Mouse (Mus musculus) MEL (cell line): ENCODE measurements around the gene Dpy19l1. TPM values are rescaled to one million over a fixed set of nuclear protein-coding genes. Genes with fewer than 3 reads are reported as not detected.

Source experiments
- DNase-seq: peaks from one replicate; pipeline ENCODE4 v3.0.0; 2011; ENCODE audit warnings: low read depth, low spot score
- H3K27ac ChIP-seq: 2 replicates; pipeline ENCODE4 v1.5.1; 2012; ENCODE audit warnings: low read depth, mild to moderate bottlenecking, control low read depth, low read length, moderate library complexity; ENCODE audit not compliant: control insufficient read depth
- H3K27me3 ChIP-seq, 2 experiments: fragments of 150-350 bp in 1 of 2; sonication (generic) in 1 of 2; 2 replicates each; pipeline ENCODE4 v1.6.1; 2012; ENCODE audit warnings: low read length in 2 of 2, mild to moderate bottlenecking in 2 of 2, improper control_type of control experiment in 1 of 2, moderate library complexity in 1 of 2; ENCODE audit not compliant: insufficient read depth in 2 of 2, control insufficient read depth in 1 of 2
- H3K36me3 ChIP-seq, 2 experiments: 2 replicates each; pipeline ENCODE4 v1.6.1; 2012 to 2014; ENCODE audit warnings: low read length in 2 of 2, improper control_type of control experiment in 1 of 2, inconsistent platforms in 1 of 2, mild to moderate bottlenecking in 1 of 2; ENCODE audit not compliant: insufficient read depth in 2 of 2, control insufficient read depth in 1 of 2
- H3K4me1 ChIP-seq, 2 experiments: fragments of 150-350 bp in 1 of 2; sonication (generic) in 1 of 2; 2 replicates each; pipeline ENCODE4 v1.6.1; 2012; ENCODE audit warnings: low read length in 2 of 2, improper control_type of control experiment in 1 of 2, mild to moderate bottlenecking in 1 of 2; ENCODE audit not compliant: insufficient read depth in 2 of 2, control insufficient read depth in 1 of 2
- H3K4me3 ChIP-seq, 2 experiments: fragments of 150-350 bp in 1 of 2; sonication (generic) in 1 of 2; 2 replicates each; pipeline ENCODE4 v1.5.1; 2012; ENCODE audit warnings: low read depth in 2 of 2, low read length in 2 of 2, mild to moderate bottlenecking in 2 of 2, moderate library complexity in 2 of 2, control low read depth in 1 of 2, improper control_type of control experiment in 1 of 2; ENCODE audit not compliant: control insufficient read depth in 1 of 2, insufficient read depth in 1 of 2
- H3K79me2 ChIP-seq: 2 replicates; pipeline ENCODE4 v1.6.1; 2012; ENCODE audit warnings: mild to moderate bottlenecking, low read length, moderate library complexity; ENCODE audit not compliant: control insufficient read depth, poor library complexity, insufficient read depth
- H3K9ac ChIP-seq: 2 replicates; pipeline ENCODE4 v1.6.1; 2012; ENCODE audit warnings: low read depth, mild to moderate bottlenecking, control low read depth, low read length, moderate library complexity; ENCODE audit not compliant: control insufficient read depth, poor library complexity, severe bottlenecking
- H3K9me3 ChIP-seq: fragments of 150-350 bp; sonication (generic); replicated peaks from 2 replicates; pipeline ENCODE4 v1.6.1; 2012; ENCODE audit warnings: mild to moderate bottlenecking, low read length, improper control_type of control experiment, moderate library complexity; ENCODE audit not compliant: insufficient read depth
- CHD1 ChIP-seq: IDR thresholded peaks from 2 replicates; pipeline ENCODE4 v1.6.1; 2012; ENCODE audit warnings: low read depth, mild to moderate bottlenecking, inconsistent platforms, low read length, improper control_type of control experiment
- E2F4 ChIP-seq: IDR thresholded peaks from 2 replicates; pipeline ENCODE4 v1.6.1; 2011; ENCODE audit warnings: low read depth, low read length, improper control_type of control experiment, borderline replicate concordance
- GABPA ChIP-seq: IDR thresholded peaks from 2 replicates; pipeline ENCODE4 v1.6.1; 2012; ENCODE audit warnings: low read depth, mild to moderate bottlenecking, inconsistent platforms, low read length, improper control_type of control experiment, moderate library complexity
- HCFC1 ChIP-seq: IDR thresholded peaks from 2 replicates; pipeline ENCODE4 v1.6.1; 2012; ENCODE audit warnings: low read depth, mild to moderate bottlenecking, inconsistent platforms, low read length, improper control_type of control experiment, moderate library complexity
- KAT2A ChIP-seq: conservative IDR thresholded peaks from 2 replicates; pipeline ENCODE4 v1.6.1; 2012; ENCODE audit warnings: low read depth, low read length, improper control_type of control experiment, inconsistent platforms
- MAX ChIP-seq: IDR thresholded peaks from 2 replicates; pipeline ENCODE4 v1.6.1; 2011; ENCODE audit warnings: low read length, improper control_type of control experiment
- MEF2A ChIP-seq: IDR thresholded peaks from 2 replicates; pipeline ENCODE4 v1.6.1; 2014; ENCODE audit warnings: low read depth, mild to moderate bottlenecking, inconsistent platforms, low read length, improper control_type of control experiment; ENCODE audit not compliant: poor library complexity, insufficient replicate concordance, severe bottlenecking; ENCODE audit errors: extremely low read depth
- MXI1 ChIP-seq: IDR thresholded peaks from 2 replicates; pipeline ENCODE4 v1.6.1; 2011; ENCODE audit warnings: mild to moderate bottlenecking, low read depth, low read length, improper control_type of control experiment
- MYC ChIP-seq: IDR thresholded peaks from 2 replicates; pipeline ENCODE4 v1.6.1; 2011; ENCODE audit warnings: low read depth, mild to moderate bottlenecking, low read length, improper control_type of control experiment, moderate library complexity
- NELFE ChIP-seq: IDR thresholded peaks from 2 replicates; pipeline ENCODE4 v1.6.1; 2011; ENCODE audit warnings: low read depth, low read length, improper control_type of control experiment
- NRF1 ChIP-seq: IDR thresholded peaks from 2 replicates; pipeline ENCODE4 v1.6.1; 2014; ENCODE audit warnings: low read depth, mild to moderate bottlenecking, inconsistent platforms, low read length, improper control_type of control experiment, moderate library complexity; ENCODE audit not compliant: poor library complexity, insufficient read depth, severe bottlenecking
- POLR2A ChIP-seq, 2 experiments: IDR thresholded peaks; 2 replicates each; pipeline ENCODE4 v1.6.1; 2011 to 2012; ENCODE audit warnings: low read length in 2 of 2, mild to moderate bottlenecking in 2 of 2, control low read depth in 1 of 2, improper control_type of control experiment in 1 of 2, low read depth in 1 of 2, moderate library complexity in 1 of 2; ENCODE audit not compliant: control insufficient read depth in 1 of 2, insufficient read depth in 1 of 2, poor library complexity in 1 of 2
- POLR2AphosphoS5 ChIP-seq: IDR thresholded peaks from 2 replicates; pipeline ENCODE4 v1.6.1; 2012; ENCODE audit warnings: low read depth, borderline replicate concordance, mild to moderate bottlenecking, inconsistent platforms, low read length, moderate library complexity, mixed read lengths
- TBP ChIP-seq: IDR thresholded peaks from 2 replicates; pipeline ENCODE4 v1.8.0; 2011; ENCODE audit warnings: low read depth, low read length, improper control_type of control experiment
- UBTF ChIP-seq: IDR thresholded peaks from 2 replicates; pipeline ENCODE4 v1.6.1; 2012; ENCODE audit warnings: low read depth, mild to moderate bottlenecking, inconsistent platforms, low read length, improper control_type of control experiment, moderate library complexity, borderline replicate concordance; ENCODE audit not compliant: insufficient read depth
- USF1 ChIP-seq: IDR thresholded peaks from 2 replicates; pipeline ENCODE4 v1.6.1; 2014; ENCODE audit warnings: low read depth, mild to moderate bottlenecking, inconsistent platforms, low read length, improper control_type of control experiment, moderate library complexity
- USF2 ChIP-seq, 2 experiments: IDR thresholded peaks; 2 replicates each; pipeline ENCODE4 v1.6.1; 2011 to 2012; ENCODE audit warnings: improper control_type of control experiment in 2 of 2, low read length in 2 of 2, borderline replicate concordance in 1 of 2, inconsistent platforms in 1 of 2, low read depth in 1 of 2, mild to moderate bottlenecking in 1 of 2; ENCODE audit not compliant: insufficient read depth in 1 of 2
- ZC3H11A ChIP-seq: IDR thresholded peaks from 2 replicates; pipeline ENCODE4 v1.6.1; 2012; ENCODE audit warnings: low read depth, mild to moderate bottlenecking, inconsistent platforms, low read length, improper control_type of control experiment
- ZNF384 ChIP-seq: IDR thresholded peaks from 2 replicates; pipeline ENCODE4 v1.6.1; 2012; ENCODE audit warnings: low read depth, mild to moderate bottlenecking, inconsistent platforms, low read length, improper control_type of control experiment
- polyA plus RNA-seq, 2 experiments: library from polyadenylated mRNA; stranded (reverse) in 1 of 2; unstranded in 1 of 2; fragments of >175 nt in 1 of 2; fragments of >200 nt in 1 of 2; gene quantifications; 2 replicates each; pipeline versions ENCODE4 v1.2.1 to v1.2.4; 2012; ENCODE audit warnings: low replicate concordance in 2 of 2, low read depth in 1 of 2; ENCODE audit not compliant: insufficient read length in 2 of 2, insufficient read depth in 1 of 2, missing spikeins in 1 of 2
- total RNA-seq: library from RNA; depleted of rRNA; stranded (reverse); fragments of 300-350 nt; gene quantifications from 2 replicates; pipeline ENCODE4 v1.2.3, GENCODE M21; 2012

Dpy19l1 gene
- total and polyA plus RNA-seq, 3 experiments, result 26.9 to 71.6 (median 35.3) TPM

DNA sequence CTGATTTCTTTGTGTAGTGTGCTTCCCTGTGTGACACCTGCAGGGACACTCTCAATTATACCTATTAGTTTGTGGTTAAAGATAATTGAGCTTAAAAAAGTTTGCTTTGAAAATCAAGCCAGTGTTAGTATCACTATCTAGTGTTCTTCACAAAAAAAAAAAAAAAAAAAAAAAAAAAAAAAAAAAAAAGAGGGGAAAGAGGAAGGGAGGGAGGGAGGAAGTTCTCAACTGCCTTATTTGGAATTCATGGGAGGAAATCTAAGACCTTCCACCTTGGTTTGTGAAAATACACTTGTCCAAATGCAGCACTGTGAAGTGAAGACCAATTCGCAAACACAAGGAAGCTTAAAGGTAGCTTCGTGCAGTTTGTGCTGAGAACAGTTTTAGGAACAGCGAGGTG is 94.9 kb downstream of the Dpy19l1 start:
- Histone ChIP-seq H3K9me3 (no peaks in the 10 kb centered on the region), H3K27me3 (no peaks in the 10 kb centered on the region), H3K36me3 (no peaks in the 10 kb centered on the region), H3K4me3 (no peak overlapping the region), H3K4me1 (no peaks in the 10 kb centered on the region), H3K27ac (no peak overlapping the region), H3K9ac (no peak overlapping the region), H3K79me2 (no peaks in the 10 kb centered on the region)
- TF ChIP-seq ZNF384, result peak; percentile 92
- no peak for TF ChIP-seq USF1
- no peak for DNase-seq

DNA sequence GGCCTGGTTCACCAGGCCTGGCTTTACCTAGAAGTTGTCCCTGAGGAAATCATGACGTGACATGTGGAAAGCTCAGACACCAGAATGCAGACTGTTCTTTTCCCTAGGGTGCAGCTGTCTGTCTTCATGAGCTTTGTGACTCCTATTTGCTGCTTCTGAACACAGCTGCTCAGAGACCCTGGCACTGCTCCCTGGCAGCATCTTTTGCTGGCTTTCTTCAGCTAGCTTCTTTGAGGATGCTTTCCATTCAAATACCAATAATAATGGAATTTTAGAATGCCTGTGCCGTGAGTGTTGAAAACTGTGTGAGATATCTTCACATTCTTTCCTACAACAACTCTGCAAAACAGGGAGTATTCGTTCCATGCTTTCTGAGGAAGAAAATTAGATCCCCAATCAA is 108.8 kb downstream of the Dpy19l1 start:
- no peak for DNase-seq
- H3K36me3 ChIP-seq, result no peaks in the 10 kb centered on the region
- TF ChIP-seq USF1 (no peak), MAX (no peak), NELFE (no peak), MEF2A (no peak), TBP (no peak), UBTF (no peak), HCFC1 (no peak), MYC (no peak), CHD1 (no peak), ZC3H11A (no peak), POLR2AphosphoS5 (no peak), ZNF384 (no peak), KAT2A (no peak), GABPA (no peak), POLR2A (IDR thresholded peaks at IDR 0.05; ENCODE audit: control insufficient read depth in 1 of 2, insufficient read depth in 1 of 2, low read depth in 1 of 2, low read length in 2 of 2, poor library complexity in 1 of 2) (no peak), MXI1 (no peak), NRF1 (no peak), E2F4 (no peak), USF2 (IDR thresholded peaks at IDR 0.05; ENCODE audit: borderline replicate concordance in 1 of 2, insufficient read depth in 1 of 2, low read depth in 1 of 2, low read length in 2 of 2) (no peak)

More for the DNA sequence above, 108.8 kb downstream of the Dpy19l1 start:
- H3K4me1 ChIP-seq, result no peaks in the 10 kb centered on the region
- no peak overlapping the region for H3K9ac ChIP-seq
- no peak overlapping the region for H3K27ac ChIP-seq
- no peaks in the 10 kb centered on the region for H3K9me3 ChIP-seq
- no peaks in the 10 kb centered on the region for H3K27me3 ChIP-seq
- no peak overlapping the region for H3K4me3 ChIP-seq
- H3K79me2 ChIP-seq, result no peaks in the 10 kb centered on the region
